Mouse (Mus musculus): ENCODE measurements around the gene Mllt3.

Gene Mllt3

GRCm38 (mm10) chr4:87893012-87893411 lies 140.2 kb downstream of the Mllt3 start:
- no peak for DNase-seq (ENCODE audit: extremely low read depth, insufficient read length, low spot score)

- no peak for DNase-seq (ENCODE audit: extremely low read depth, insufficient read length, low spot score)
Measured at GRCm38 (mm10) chr4:87883225-87883875, 149.8 kb downstream of the Mllt3 start.

DNA sequence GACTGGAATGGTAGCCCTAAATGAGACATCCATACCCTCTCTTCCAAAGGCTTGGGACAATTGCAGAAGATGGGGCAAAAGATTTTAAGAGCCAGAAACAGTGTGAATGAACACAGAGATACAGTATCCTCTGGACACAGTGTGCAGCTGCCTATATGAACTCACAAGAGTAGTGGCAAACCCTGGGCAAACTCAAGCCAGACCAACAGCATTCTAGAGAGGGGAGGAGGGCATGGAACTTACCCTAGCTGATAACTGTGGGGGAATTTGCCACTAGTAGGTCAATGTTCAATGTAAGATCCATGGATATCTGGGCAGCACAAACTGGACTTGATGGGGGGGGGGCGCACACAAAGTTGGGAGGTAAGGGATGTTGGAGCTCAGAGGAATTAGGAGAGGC lies 151.2 kb downstream of the Mllt3 start:
- DNase-seq (ENCODE audit: extremely low read depth, insufficient read length, low spot score): no peak

DNA sequence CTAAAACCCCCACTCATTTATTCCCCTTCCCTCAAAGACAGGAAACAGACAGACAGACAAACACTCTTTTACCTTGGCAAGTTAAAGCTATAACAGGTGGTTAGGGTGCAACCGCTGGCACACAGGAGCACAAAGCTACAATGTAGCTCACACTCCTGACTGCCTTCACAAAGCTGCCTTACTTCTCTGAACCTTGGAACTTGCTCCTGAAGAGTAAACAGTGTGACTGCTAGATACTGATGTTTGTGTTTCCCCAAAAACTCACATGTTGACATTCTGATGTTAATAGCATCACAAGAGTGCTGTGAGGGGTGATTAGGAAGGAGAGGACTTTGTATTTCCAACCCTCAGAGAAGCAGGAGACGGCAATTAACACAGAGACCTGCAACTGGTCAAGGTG lies 151.6 kb downstream of the Mllt3 start:
- DNase-seq (ENCODE audit: extremely low read depth, insufficient read length, low spot score): no peak

- DNase-seq (ENCODE audit: extremely low read depth, insufficient read length, low spot score): no peak
Measured at GRCm38 (mm10) chr4:87880297-87880696, 152.9 kb downstream of the Mllt3 start.

DNA sequence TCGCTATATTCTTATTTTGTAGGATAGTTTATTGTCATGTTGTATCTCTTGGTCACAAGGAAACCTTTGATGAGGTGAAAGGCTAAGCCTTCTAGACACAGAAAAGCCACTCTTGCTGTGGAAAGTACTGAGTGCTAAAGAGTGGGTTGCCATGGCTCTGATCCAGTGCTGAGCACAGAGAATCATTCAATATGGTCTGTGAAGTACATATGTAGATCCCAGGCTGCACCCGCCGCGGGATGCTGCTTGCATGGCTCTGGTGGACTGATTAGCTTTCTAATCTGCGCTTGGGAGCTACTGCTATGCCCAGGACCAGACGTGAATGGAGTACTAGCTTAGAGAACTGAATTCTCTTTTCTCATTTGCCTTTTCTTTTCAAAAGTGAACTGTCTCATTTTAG lies 154.5 kb downstream of the Mllt3 start:
- DNase-seq (ENCODE audit: extremely low read depth, insufficient read length, low spot score): no peak

DNA sequence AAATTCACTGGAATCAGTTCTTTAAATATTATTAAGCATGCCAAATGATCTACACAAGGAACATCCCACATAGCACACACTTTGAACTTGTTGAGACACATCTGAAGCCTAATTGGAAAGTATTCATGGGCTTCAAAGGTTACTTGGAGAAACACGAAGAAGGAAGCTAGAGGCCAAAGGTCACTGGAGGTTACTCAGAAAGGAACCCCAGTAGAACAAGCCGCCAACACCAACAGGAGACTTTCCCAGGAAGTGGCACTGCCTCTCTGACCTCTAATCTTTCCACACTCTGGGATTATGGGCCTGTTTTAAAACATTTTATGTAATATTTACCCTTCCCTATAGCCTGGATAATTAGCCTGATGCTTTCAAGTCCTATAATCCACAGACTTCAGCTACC lies 162.6 kb downstream of the Mllt3 start:
- DNase-seq (ENCODE audit: extremely low read depth, insufficient read length, low spot score): no peak

DNA sequence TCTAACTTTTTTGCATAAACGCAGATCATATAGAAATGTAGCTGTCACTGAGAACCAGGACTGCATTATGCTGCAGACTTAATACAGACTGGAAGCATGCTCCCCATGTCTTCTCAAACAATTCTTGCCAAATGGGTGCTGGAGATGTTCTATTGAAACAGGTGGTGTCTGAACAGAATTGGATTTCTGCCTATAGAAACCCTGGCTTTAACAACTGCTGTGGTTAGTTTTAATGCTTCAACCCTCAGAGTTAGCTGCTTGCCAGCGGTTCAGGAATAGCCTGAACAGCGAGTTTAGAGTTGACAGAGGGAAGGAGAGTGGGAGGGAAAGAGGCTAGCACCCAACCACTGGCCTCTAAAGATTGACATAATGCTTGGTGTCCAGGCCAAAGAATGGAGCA lies 166.6 kb downstream of the Mllt3 start:
- DNase-seq (ENCODE audit: extremely low read depth, insufficient read length, low spot score): no peak

GRCm38 (mm10) chr4:87865848-87866247 lies 167.3 kb downstream of the Mllt3 start:
- no peak for DNase-seq (ENCODE audit: extremely low read depth, insufficient read length, low spot score)

- no peak for DNase-seq (ENCODE audit: extremely low read depth, insufficient read length, low spot score)
Measured at GRCm38 (mm10) chr4:87865041-87865440, 168.1 kb downstream of the Mllt3 start.

GRCm38 (mm10) chr4:87863212-87863611 lies 170.0 kb downstream of the Mllt3 start:
- no peak for DNase-seq (ENCODE audit: extremely low read depth, insufficient read length, low spot score)

DNA sequence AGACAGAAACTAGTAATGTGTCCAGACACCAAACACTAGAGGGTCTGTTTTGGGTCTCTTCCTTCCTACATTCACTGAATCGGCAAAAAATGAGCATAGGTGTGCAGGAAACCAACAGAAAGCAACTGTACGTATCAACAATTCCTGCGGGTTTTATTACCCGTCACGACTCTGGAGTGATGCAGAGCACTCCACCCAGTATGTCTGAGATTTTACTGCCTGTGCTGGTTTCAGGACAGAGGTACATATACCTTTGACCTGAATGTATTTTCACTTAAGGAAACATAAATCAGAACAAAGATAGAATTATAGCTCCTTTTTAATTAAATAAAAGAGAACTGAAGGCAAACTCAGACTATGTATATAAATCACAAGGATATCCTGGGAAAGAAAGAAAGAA lies 172.4 kb downstream of the Mllt3 start:
- no peak for DNase-seq (ENCODE audit: extremely low read depth, insufficient read length, low spot score)

- DNase-seq (ENCODE audit: extremely low read depth, insufficient read length, low spot score): no peak
Measured at GRCm38 (mm10) chr4:87859148-87859547, 174.0 kb downstream of the Mllt3 start.

DNA sequence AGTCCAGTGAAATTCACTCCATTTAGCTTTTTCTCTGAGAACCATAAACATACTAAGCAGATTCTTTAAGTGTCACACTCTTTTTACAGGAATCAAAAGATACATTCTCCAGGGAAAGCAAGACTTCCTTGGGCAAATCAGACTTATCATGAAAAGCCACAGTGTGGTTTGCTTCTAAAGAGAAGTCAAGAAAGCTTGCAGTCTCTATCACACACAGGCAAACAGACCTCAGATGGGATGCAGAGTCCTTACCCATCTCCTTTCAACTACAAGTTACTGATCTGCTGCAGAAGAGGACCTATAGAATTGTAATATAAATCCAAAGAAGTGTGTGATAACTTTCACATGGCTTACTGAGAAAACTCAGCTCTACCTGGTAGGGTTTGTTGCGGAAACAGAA lies 175.2 kb downstream of the Mllt3 start:
- DNase-seq (ENCODE audit: extremely low read depth, insufficient read length, low spot score): no peak

DNA sequence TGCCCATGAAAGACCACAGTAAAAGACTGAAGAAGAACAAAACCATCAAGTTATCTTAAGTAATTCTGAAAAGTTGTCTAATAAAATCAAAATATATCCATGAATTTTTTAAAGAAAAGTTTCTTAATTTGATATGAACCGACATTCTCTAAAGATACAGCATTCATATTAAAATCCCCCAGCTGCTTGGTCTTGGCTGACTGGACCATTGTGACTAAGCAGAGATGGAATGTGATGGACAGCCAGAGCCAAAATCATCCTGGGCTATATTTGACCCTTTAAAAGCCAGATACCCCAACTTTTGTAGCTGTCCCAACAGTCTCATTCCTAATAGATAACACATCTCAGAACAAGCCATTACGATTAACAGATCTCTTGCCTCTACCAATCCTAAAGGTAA lies 180.7 kb downstream of the Mllt3 start:
- peak; percentile 33 for DNase-seq (ENCODE audit: extremely low read depth, insufficient read length, low spot score)

DNA sequence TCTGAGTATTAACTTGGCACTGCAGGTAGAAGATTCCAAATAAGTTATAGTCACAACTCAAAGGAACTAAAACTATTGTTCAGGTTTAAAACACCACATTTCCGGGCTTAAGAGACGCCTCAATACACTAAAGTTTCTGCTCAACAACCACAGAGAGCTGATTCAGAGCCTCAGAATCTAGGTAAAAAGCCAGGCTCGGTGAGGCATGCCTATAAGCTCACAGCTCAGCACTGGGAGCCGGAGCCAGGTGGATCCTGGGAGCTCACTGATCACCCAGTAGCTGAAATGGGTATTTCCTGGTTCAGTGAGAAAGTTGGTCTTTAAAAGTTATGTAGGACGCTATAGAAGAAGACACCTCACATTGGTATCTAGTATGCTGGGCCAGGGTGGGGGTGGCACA lies 183.1 kb downstream of the Mllt3 start:
- DNase-seq (ENCODE audit: extremely low read depth, insufficient read length, low spot score): peak; percentile 67

GRCm38 (mm10) chr4:87844668-87845210 lies 188.4 kb downstream of the Mllt3 start:
- DNase-seq (ENCODE audit: extremely low read depth, insufficient read length, low spot score): no peak

GRCm38 (mm10) chr4:87840210-87840910 lies 192.8 kb downstream of the Mllt3 start:
- DNase-seq (ENCODE audit: extremely low read depth, insufficient read length, low spot score): no peak

GRCm38 (mm10) chr4:87838716-87839115 lies 194.4 kb downstream of the Mllt3 start:
- DNase-seq (ENCODE audit: extremely low read depth, insufficient read length, low spot score): peak; percentile 10

GRCm38 (mm10) chr4:87837471-87838361 lies 195.4 kb downstream of the Mllt3 start:
- no peak for DNase-seq (ENCODE audit: extremely low read depth, insufficient read length, low spot score)

- DNase-seq (ENCODE audit: extremely low read depth, insufficient read length, low spot score): no peak
Measured at GRCm38 (mm10) chr4:87836257-87836656, 196.9 kb downstream of the Mllt3 start.

Data from 3134 (cell line).